Mouse (Mus musculus): ENCODE results near the gene Rorb. TPM values are rescaled to one million over a fixed set of nuclear protein-coding genes. Genes with fewer than 3 reads are reported as not detected.

The Rorb gene
- polyA plus RNA-seq, 1 experiment from 2014 or later, result 6.3 TPM

DNA sequence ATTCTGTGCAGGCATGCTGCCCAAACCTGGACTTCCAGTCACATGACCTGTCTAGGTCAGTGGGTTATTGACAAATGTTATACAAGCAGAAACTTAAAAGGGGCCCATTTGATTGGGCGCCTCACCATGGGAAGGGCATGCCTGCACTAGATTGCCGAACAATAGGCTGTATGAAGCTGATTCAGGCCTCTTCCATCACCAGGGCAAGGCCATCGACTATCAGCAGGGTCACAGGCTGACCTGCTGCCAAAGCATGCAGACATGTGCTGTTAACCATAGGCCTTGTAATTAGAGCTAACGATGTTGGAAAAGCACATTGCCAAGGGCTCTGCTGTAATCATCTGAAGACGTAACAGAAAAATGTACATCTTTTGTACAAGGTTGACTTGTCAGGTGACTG, 131.0 kb downstream of the Rorb start:
- H3K4me2 ChIP-seq (ENCODE audit: low read length), result no peak overlapping the region
- no peaks in the 10 kb centered on the region for H3K27me3 ChIP-seq (replicated peaks; ENCODE audit: control insufficient read depth, insufficient read depth, low read length)
- H3K9me3 ChIP-seq (replicated peaks; ENCODE audit: control insufficient read depth, low read length), result no peaks in the 10 kb centered on the region
- H3K36me3 ChIP-seq (ENCODE audit: control insufficient read depth, insufficient read depth, low read length), result no peaks in the 10 kb centered on the region; the same call in 1 of the 2 replicates
- H3K9ac ChIP-seq (ENCODE audit: low read length), result no peak overlapping the region
- H3K4me1 ChIP-seq (ENCODE audit: control insufficient read depth, insufficient read depth, low read length), result no peaks in the 10 kb centered on the region
- WGBS, result 47% methylated on average over 5 of the region's 5 CpGs
- no peak overlapping the region for H3K27ac ChIP-seq (ENCODE audit: low read depth, low read length)
- no peak for ATAC-seq
- no peak overlapping the region for H3K4me3 ChIP-seq (ENCODE audit: low read depth, low read length)
- DNase-seq (ENCODE audit: low spot score), result no peak

DNA sequence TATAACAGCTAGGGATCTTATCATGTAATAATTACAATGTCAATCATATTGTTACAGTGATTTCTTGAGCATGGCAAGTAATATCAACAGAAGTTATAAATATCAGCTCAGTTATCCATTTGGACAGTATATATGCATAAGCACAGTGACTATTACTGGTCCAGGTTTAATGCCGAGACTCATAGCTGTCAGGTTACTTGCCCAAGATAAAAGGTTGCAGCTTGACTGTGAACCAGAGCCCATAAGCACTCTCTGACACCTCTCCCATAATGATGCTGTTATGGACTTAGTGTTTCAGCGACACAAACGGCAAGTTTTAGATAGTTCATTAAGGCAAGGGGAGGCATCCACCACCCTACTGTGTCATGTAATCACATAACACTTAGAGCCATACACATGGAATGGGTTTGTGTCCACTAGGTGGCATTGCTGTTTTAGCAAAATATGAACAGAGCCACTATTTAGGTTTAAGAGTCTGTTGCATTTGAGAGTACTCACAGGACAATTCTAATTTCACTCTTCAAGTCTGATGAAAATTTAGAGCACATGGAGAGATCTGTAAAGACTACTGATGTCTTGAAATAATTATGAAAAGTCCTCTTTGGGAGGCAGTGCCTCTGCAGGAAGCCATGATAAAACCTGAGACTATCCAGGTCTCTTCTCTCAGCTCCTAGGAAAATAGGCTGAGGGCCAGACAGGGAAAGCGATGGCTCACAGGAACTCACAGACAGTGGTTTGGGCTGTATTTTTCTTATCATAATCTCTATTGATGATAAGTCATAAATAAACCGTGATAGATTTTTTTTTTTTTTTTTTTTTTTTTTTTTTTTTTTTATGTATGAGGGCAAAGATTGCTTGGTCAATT, 136.0 kb downstream of the Rorb start:
- WGBS, result 58% methylated on average over 5 of the region's 5 CpGs
- H3K4me3 ChIP-seq (ENCODE audit: low read depth, low read length), result no peak overlapping the region
- H3K4me2 ChIP-seq (ENCODE audit: low read length), result no peak overlapping the region
- no peak overlapping the region for H3K9ac ChIP-seq (ENCODE audit: low read length)
- DNase-seq (ENCODE audit: low spot score) (peak; percentile 89), ATAC-seq (peak; percentile 86)
- H3K27me3 ChIP-seq (replicated peaks; ENCODE audit: control insufficient read depth, insufficient read depth, low read length), result no peaks in the 10 kb centered on the region
- no peaks in the 10 kb centered on the region for H3K9me3 ChIP-seq (replicated peaks; ENCODE audit: control insufficient read depth, low read length)
- H3K27ac ChIP-seq (ENCODE audit: low read depth, low read length), result no peak overlapping the region
- H3K36me3 ChIP-seq (ENCODE audit: control insufficient read depth, insufficient read depth, low read length), result no peaks in the 10 kb centered on the region; the same call in 1 of the 2 replicates
- no peaks in the 10 kb centered on the region for H3K4me1 ChIP-seq (ENCODE audit: control insufficient read depth, insufficient read depth, low read length)

DNA sequence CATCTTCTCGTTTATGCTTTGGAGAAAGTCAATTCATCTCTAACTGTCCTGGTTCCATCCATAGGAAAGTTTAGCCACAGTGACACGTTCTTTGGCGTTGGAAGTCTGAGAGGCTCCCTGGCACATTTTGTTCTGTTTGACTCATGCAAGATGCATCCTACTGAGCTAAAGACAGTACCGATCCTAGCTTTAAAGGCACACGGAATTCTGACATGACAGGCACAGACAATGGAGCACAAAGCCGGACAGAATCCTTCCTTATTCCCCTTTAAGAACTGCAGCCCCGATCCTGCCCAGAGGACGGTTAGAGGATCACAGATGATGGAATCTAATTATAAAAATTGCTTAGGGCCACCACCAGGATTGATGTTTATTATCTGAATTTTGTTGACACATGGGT, 141.6 kb downstream of the Rorb start:
- Histone ChIP-seq H3K9ac (ENCODE audit: low read length) (no peak overlapping the region), H3K4me3 (ENCODE audit: low read depth, low read length) (no peak overlapping the region), H3K9me3 (replicated peaks; ENCODE audit: control insufficient read depth, low read length) (no peaks in the 10 kb centered on the region), H3K27me3 (replicated peaks; ENCODE audit: control insufficient read depth, insufficient read depth, low read length) (no peaks in the 10 kb centered on the region), H3K4me2 (ENCODE audit: low read length) (no peak overlapping the region), H3K36me3 (ENCODE audit: control insufficient read depth, insufficient read depth, low read length) (no peaks in the 10 kb centered on the region), H3K27ac (ENCODE audit: low read depth, low read length) (no peak overlapping the region), H3K4me1 (ENCODE audit: control insufficient read depth, insufficient read depth, low read length) (no peaks in the 10 kb centered on the region)
- ATAC-seq (no peak), DNase-seq (ENCODE audit: low spot score) (no peak)
- WGBS, result 35% methylated on average over 8 of the region's 8 CpGs

DNA sequence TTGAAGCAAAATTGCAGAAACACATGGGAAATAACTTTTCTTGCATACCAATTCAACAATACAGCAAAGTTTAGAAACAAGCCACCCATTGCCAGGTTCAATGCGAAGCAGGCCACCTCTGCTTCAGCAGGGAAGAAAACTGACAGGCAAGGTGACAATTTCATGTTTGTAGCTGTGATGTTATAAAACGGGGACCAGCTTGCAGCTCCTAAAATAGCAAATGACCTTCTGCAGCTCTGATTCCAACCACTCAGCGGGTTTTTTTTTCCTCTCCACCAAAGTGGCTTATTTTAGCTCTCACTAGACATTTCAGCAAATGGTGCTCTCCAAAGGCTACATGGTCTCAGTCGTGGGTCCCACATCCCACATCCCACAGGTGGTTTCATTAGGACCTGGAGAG, 143.7 kb downstream of the Rorb start:
- Histone ChIP-seq H3K4me3 (ENCODE audit: low read depth, low read length) (no peak overlapping the region), H3K9ac (ENCODE audit: low read length) (no peak overlapping the region), H3K4me2 (ENCODE audit: low read length) (no peak overlapping the region), H3K4me1 (ENCODE audit: control insufficient read depth, insufficient read depth, low read length) (no peaks in the 10 kb centered on the region), H3K27me3 (replicated peaks; ENCODE audit: control insufficient read depth, insufficient read depth, low read length) (no peaks in the 10 kb centered on the region), H3K36me3 (ENCODE audit: control insufficient read depth, insufficient read depth, low read length) (no peaks in the 10 kb centered on the region), H3K27ac (ENCODE audit: low read depth, low read length) (no peak overlapping the region), H3K9me3 (replicated peaks; ENCODE audit: control insufficient read depth, low read length) (no peaks in the 10 kb centered on the region)
- 91% methylated on average over 4 of the region's 4 CpGs for WGBS
- ATAC-seq (no peak), DNase-seq (ENCODE audit: low spot score) (no peak)

DNA sequence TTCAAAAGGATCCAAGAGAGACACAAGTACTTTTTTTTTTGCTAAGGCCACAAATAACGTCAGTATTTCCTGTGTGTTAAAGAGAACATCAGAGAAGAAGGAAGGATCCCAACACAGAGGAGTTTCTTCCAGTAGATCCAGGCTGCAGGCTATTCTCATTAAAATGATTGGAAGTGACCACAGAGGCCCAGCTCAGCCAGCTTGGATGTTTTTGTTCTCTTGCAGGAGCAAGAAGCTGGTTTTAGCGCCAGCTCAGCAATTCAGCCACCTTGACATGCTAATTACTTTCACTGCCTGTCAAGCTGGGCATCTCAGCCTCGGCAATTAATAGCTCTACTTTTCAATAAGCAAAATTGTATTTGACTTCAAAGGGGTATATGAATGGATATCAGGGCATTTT, 151.1 kb downstream of the Rorb start:
- Histone ChIP-seq H3K9ac (ENCODE audit: low read length) (no peak overlapping the region), H3K4me1 (ENCODE audit: control insufficient read depth, insufficient read depth, low read length) (peaks cover 6% of the 10 kb centered on the region), H3K36me3 (ENCODE audit: control insufficient read depth, insufficient read depth, low read length) (no peaks in the 10 kb centered on the region), H3K9me3 (replicated peaks; ENCODE audit: control insufficient read depth, low read length) (no peaks in the 10 kb centered on the region), H3K4me3 (ENCODE audit: low read depth, low read length) (no peak overlapping the region), H3K27me3 (replicated peaks; ENCODE audit: control insufficient read depth, insufficient read depth, low read length) (no peaks in the 10 kb centered on the region), H3K27ac (ENCODE audit: low read depth, low read length) (no peak overlapping the region), H3K4me2 (ENCODE audit: low read length) (no peak overlapping the region)
- WGBS, result 1% methylated on average over 3 of the region's 3 CpGs
- peak; percentile 61; the same call in 1 of the 2 replicates for ATAC-seq
- peak; percentile 51 for DNase-seq (ENCODE audit: low spot score)

- no peak overlapping the region for H3K27ac ChIP-seq (ENCODE audit: low read depth, low read length)
- H3K27me3 ChIP-seq (replicated peaks; ENCODE audit: control insufficient read depth, insufficient read depth, low read length), result no peaks in the 10 kb centered on the region
- no peak overlapping the region for H3K9ac ChIP-seq (ENCODE audit: low read length)
- ATAC-seq (no peak), DNase-seq (ENCODE audit: low spot score) (no peak)
- no peaks in the 10 kb centered on the region for H3K36me3 ChIP-seq (ENCODE audit: control insufficient read depth, insufficient read depth, low read length)
- H3K4me1 ChIP-seq (ENCODE audit: control insufficient read depth, insufficient read depth, low read length), result no peaks in the 10 kb centered on the region
- 87% methylated on average over 3 of the region's 3 CpGs for WGBS
- no peak overlapping the region for H3K4me2 ChIP-seq (ENCODE audit: low read length)
- no peaks in the 10 kb centered on the region for H3K9me3 ChIP-seq (replicated peaks; ENCODE audit: control insufficient read depth, low read length)
- no peak overlapping the region for H3K4me3 ChIP-seq (ENCODE audit: low read depth, low read length)
Observed at GRCm38 (mm10) chr19:18952806-18953205, 158.2 kb downstream of the Rorb start.

DNA sequence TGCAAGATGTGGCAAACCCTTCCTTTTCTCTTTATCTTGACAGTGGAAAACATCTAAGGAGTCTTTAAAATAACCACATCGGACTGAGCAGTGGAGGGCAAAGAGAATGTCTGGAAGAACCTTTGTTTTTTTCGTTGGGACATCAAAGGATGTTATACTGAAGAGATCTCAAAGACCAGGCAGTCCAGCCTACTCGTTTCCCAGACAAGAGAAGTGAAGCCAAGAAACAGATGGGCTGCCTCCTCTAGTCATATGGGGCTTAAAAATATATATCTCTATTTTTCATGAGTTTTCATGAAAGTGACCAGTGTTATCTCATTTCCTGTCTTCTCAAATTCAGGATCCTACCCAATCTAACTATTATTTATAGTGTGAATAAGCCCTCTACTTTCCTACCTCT, 163.8 kb downstream of the Rorb start:
- Histone ChIP-seq H3K4me1 (ENCODE audit: control insufficient read depth, insufficient read depth, low read length) (no peaks in the 10 kb centered on the region), H3K27ac (ENCODE audit: low read depth, low read length) (no peak overlapping the region), H3K4me3 (ENCODE audit: low read depth, low read length) (no peak overlapping the region), H3K9ac (ENCODE audit: low read length) (no peak overlapping the region), H3K27me3 (replicated peaks; ENCODE audit: control insufficient read depth, insufficient read depth, low read length) (no peaks in the 10 kb centered on the region), H3K36me3 (ENCODE audit: control insufficient read depth, insufficient read depth, low read length) (no peaks in the 10 kb centered on the region), H3K9me3 (replicated peaks; ENCODE audit: control insufficient read depth, low read length) (no peaks in the 10 kb centered on the region), H3K4me2 (ENCODE audit: low read length) (no peak overlapping the region)
- 77% methylated on average over 3 of the region's 3 CpGs for WGBS
- DNase-seq (ENCODE audit: low spot score) (no peak), ATAC-seq (no peak)

GRCm38 (mm10) chr19:18945265-18945664, 165.7 kb downstream of the Rorb start:
- DNase-seq (ENCODE audit: low spot score) (no peak), ATAC-seq (no peak)
- H3K27me3 ChIP-seq (replicated peaks; ENCODE audit: control insufficient read depth, insufficient read depth, low read length), result no peaks in the 10 kb centered on the region
- no peak overlapping the region for H3K4me3 ChIP-seq (ENCODE audit: low read depth, low read length)
- WGBS, result 86% methylated on average over 3 of the region's 3 CpGs
- no peak overlapping the region for H3K9ac ChIP-seq (ENCODE audit: low read length)
- no peak overlapping the region for H3K27ac ChIP-seq (ENCODE audit: low read depth, low read length)
- H3K4me1 ChIP-seq (ENCODE audit: control insufficient read depth, insufficient read depth, low read length), result no peaks in the 10 kb centered on the region
- H3K9me3 ChIP-seq (replicated peaks; ENCODE audit: control insufficient read depth, low read length), result no peaks in the 10 kb centered on the region
- no peak overlapping the region for H3K4me2 ChIP-seq (ENCODE audit: low read length)
- no peaks in the 10 kb centered on the region for H3K36me3 ChIP-seq (ENCODE audit: control insufficient read depth, insufficient read depth, low read length)

- Histone ChIP-seq H3K36me3 (ENCODE audit: control insufficient read depth, insufficient read depth, low read length) (no peaks in the 10 kb centered on the region), H3K4me1 (ENCODE audit: control insufficient read depth, insufficient read depth, low read length) (no peaks in the 10 kb centered on the region), H3K9ac (ENCODE audit: low read length) (no peak overlapping the region), H3K4me3 (ENCODE audit: low read depth, low read length) (no peak overlapping the region), H3K9me3 (replicated peaks; ENCODE audit: control insufficient read depth, low read length) (no peaks in the 10 kb centered on the region), H3K4me2 (ENCODE audit: low read length) (no peak overlapping the region), H3K27me3 (replicated peaks; ENCODE audit: control insufficient read depth, insufficient read depth, low read length) (no peaks in the 10 kb centered on the region), H3K27ac (ENCODE audit: low read depth, low read length) (no peak overlapping the region)
- DNase-seq (ENCODE audit: low spot score) (no peak), ATAC-seq (no peak)
- 83% methylated on average over 6 of the region's 6 CpGs for WGBS
Observed at GRCm38 (mm10) chr19:18941391-18941790, 169.6 kb downstream of the Rorb start.

All from forebrain, embryonic 14.5 days (tissue).